Mouse (Mus musculus) adipocyte (in vitro differentiated cells): ENCODE results near the gene Ctnnd2.
"Not testable (repeated sequence)": the region's sequence is repeated elsewhere in the genome, so short reads cannot be mapped to it uniquely, and the experiment has no call there.

Source experiments
- DNase-seq: peaks from one replicate; pipeline ENCODE4 v3.0.0-alpha.2; 2016; ENCODE audit warnings: low spot score

The Ctnnd2 gene

GRCm38 (mm10) chr15:30172391-30173281 is at the start of gene Ctnnd2:
Ctnnd2 (plus strand) TSS chr15:30172593.
- DNase-seq: no peak

- DNase-seq: no peak
Observed at GRCm38 (mm10) chr15:30130705-30131104, 41.7 kb upstream of the Ctnnd2 start.

GRCm38 (mm10) chr15:30139626-30140025 is 32.8 kb upstream of the Ctnnd2 start:
- DNase-seq: not testable (repeated sequence)

DNA sequence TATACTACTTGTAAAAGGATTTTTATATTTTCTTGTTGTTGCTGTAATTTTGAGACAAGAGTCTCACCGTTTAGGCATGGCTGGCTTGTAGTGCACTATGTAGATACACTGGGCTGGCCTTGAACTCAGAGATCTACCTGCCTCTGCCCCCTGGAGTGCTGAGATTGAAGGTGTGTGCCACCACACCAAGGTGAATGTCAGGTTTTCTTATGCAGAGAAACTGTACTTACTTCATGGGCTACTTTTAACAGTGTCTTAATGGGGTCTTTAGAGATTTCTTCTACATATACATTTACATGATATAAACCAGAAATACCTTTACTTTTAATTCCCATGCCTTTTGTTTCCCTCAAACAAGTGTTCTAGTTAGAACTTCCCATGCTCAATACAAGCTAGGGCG is 27.0 kb upstream of the Ctnnd2 start:
- no peak for DNase-seq

GRCm38 (mm10) chr15:30152176-30152575 is 20.2 kb upstream of the Ctnnd2 start:
- DNase-seq: no peak

- DNase-seq: no peak
Observed at GRCm38 (mm10) chr15:30157975-30158374, 14.4 kb upstream of the Ctnnd2 start.

GRCm38 (mm10) chr15:30170031-30170430 is 2.4 kb upstream of the Ctnnd2 start:
- DNase-seq: no peak

DNA sequence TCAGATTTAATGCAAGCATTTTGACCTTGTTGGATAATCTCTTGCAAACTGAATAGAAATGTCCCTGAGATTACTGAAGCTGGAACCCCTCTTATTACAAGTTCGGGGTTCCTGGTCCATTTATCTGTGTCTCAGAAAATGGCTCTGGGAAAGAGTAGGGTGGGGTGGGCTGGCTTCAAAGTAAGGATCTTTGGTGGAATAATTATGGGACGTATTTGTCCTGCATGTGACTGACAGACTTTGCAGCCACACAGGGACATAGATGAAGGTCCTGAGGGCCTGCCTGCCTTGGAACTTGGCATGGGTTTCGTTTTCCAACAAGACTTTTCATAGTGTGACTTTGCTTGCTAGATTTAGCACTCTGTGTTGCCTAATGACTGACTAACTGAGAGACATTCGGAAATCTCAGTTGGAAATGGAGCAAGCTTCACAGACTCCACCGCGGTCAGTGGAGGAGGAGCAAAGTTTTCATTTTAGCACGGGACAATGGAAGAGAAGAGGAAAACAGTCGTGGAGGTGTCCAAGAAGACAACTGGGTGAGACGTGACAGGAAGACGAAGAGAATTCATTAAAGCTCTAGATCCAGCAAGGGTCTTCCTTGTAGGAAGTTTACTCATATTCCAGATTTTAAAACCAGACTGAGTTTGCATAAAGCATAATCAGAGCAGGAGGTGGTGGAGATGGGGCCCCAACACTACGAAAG is 749 bp upstream of the Ctnnd2 start:
- DNase-seq: no peak

- DNase-seq: no peak
Observed at GRCm38 (mm10) chr15:30173370-30173941, 1.1 kb downstream of the Ctnnd2 start.

DNA sequence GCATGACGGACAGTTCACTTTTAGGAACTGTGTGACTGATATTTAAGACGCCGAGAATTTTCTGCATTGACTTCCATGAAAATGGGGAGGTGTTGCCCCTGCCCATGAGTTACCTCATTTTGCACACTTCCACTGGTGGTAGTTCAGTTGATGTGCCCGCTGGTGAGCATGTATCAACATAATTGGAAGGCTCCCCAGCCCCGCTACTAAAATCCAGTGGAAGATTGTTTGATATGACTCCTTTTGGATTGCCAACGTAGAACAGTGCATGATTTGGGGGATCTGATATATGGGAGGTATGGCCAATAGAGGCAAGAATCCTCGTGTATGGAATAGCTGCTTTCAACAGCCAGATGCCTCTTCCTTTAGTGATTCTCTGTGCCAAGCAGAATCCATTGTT is 1.9 kb downstream of the Ctnnd2 start:
- no peak for DNase-seq

DNA sequence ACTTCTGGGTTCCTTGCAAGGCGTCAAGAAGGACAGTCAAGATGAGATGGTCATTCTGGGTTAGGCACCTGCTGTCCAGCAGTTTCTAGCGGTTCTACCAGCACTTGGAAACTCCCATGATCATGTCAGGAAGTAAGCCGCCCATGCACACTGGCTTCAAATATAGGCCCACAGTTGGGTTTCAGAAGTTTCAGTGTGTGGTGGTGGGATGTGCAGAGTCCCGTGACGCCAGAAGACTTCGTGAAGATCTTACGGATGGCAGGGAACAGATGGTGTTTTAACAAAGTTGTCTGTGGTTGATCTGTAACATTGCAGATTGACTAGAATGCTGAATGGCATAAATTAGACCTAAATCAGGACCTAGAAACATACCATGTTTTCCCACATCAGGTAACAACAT is 11.6 kb downstream of the Ctnnd2 start:
- no peak for DNase-seq

DNA sequence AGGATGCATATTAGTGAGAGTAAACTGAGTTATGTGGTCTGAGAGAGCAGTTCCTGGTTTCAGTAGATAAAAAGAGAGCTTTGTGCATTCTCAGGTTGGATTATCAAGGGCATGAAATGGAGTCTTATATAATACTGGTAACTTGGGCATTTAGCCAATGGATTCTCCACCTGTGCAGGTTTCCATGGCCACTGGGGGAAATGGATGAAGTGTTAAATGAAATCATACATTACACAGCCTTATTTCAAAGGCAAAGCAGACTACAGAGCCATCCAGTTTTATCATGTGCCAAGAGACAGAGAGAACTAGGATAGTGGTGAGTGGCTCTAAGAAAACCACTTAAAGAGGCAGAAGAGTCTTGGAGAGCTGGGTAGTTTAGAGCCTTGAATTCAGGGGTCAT is 18.5 kb downstream of the Ctnnd2 start:
- DNase-seq: no peak

GRCm38 (mm10) chr15:30191931-30192668 is 19.7 kb downstream of the Ctnnd2 start:
- no peak for DNase-seq

DNA sequence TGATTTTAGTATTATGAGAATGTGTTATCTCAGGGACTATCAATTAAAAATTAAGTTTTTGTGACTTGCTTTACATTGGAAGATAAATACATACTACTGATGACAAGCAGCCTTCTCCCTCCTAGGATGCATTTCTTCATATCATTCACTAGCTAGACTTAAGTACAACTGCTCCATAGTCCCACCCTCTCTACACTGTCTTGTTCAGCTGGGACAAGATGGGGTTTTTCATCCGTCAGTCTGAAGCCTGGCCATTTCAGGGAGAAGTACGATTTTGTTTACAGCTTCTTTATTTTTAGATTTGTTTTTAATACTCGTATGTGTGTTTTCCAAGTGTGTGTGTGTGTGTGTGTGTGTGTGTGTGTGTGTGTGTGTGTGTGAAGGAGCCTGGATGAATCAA is 26.0 kb downstream of the Ctnnd2 start:
- no peak for DNase-seq

DNA sequence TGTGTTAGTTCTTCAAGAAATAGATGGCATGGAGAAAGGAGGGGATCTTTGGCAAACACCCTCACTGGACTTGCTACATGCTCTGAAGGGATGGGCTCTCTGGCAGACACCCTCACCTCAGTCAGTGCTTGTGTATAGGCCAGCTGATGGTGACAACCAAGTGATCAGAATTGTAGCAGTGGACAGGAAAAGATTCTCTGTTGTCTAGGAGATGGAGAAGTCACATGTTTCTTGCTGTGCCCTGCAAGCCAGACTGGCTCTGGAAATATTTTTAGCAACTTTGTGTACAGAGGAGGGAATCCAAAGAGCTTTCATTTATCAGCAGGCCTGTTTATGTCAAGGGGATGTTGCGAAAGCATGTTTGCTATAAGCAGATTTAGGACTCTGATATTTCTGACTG is 27.4 kb downstream of the Ctnnd2 start:
- DNase-seq: no peak

DNA sequence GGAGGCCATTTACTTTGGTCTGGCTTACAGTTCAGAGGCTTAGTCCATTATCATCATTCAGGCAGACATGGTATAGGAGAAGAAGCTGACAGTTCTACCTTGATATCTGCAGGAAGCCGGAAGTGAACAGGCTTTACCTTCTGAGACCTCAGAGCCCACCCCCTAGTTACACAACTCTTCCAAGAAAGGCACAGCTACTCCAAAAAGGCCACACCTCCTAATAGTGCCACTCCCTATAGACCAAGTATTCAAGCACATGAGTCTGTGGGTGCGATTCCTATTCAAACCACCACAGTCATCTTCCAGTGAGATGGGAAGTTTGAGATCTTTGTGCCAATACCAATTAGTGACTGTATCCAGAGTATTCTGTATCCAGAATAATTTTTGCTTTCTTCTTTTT is 28.8 kb downstream of the Ctnnd2 start:
- no peak for DNase-seq

DNA sequence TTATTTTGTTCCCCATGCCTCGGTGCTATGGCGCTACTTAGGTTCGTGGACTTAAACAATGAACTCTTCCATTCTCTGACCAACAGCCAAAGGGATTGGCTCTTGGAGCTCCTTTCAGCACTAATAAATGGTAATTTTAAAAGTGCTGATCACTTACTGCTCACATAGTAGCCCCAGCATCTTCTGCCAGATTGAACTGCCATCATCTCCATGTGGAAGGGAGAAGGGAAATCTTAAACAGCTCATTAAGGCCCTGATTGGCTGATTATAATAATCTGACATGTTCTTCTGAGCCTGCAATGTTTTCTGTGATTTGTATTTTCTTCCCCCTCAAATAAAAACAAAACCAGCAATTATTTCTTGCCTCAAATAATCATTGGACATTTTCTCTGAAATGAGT is 29.2 kb downstream of the Ctnnd2 start:
- no peak for DNase-seq

DNA sequence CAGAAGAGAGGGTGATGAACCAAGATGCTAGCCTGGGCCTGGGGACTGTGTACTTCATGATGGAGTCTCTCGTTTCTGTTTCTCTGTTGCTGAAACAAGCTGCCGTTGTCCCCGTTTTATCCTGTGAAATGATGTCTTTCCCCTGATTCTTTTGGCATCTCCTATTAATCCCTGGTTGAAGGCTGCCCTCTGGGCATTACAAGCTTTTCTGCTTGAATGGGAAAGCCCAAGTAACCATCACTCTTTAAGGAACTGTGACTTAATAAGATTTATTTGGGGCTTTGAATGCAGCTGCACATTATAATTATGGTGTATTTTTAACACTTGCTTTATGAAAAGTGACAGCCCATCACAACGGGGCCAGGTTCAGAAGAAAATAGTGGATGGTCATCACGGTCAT is 40.4 kb downstream of the Ctnnd2 start:
- no peak for DNase-seq

DNA sequence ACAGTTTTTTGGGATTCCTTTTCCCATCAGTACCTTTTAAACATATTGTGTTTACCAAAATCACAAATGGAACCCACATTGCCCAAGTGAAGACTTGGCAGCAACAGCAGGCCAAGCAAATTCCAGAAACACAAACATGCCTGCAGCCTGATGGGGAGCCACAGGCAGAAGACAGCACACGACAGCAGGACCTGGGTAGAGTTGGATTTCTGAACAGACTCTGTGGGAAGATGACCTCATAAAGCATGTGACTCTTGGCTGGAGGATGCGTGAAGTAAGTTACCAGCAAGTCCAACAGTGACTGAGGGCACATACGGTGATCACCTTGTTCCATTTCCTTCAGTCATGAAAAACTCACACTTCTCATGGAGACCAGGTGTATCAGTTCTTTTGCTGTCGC is 43.5 kb downstream of the Ctnnd2 start:
- no peak for DNase-seq

DNA sequence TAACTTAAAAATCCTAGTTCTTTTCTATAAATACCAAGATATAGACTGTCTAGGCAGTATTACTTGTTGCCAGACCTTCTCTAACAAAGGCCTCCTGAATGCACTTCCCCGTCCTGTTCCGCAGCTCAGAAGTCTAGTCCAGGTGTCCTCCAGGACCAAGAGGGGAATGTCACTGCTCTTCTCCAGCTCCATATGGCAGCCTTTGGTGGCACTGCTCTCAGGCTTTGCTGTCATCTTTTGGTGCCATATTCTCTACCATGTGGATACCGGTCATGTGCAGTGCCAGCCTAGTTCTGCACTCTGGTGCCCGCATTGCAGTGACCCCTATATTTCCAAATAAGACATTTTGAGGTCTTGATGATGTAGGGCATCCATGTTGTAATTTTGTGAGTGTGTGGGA is 56.7 kb downstream of the Ctnnd2 start:
- DNase-seq: no peak

- no peak for DNase-seq
Observed at GRCm38 (mm10) chr15:30235210-30236034, 63.0 kb downstream of the Ctnnd2 start.

- DNase-seq: no peak
Observed at GRCm38 (mm10) chr15:30240881-30241280, 68.5 kb downstream of the Ctnnd2 start.
